Mouse (Mus musculus): ENCODE data around the gene Caln1. TPM values are rescaled to one million over a fixed set of nuclear protein-coding genes. Genes with fewer than 3 reads are reported as not detected.

Gene Caln1
- polyA plus RNA-seq, 2 experiments: not detected

GRCm38 (mm10) chr5:130772491-130772890, 403.2 kb downstream of the Caln1 start:
- TF ChIP-seq CTCF (IDR thresholded peaks at IDR 0.05; ENCODE audit: low read depth) (no peak), EP300 (IDR thresholded peaks at IDR 0.05; ENCODE audit: low read depth) (no peak)
- no peaks in the 10 kb centered on the region for H3K36me3 ChIP-seq (replicated peaks; ENCODE audit: control insufficient read depth, insufficient read depth, low read depth)
- H3K27me3 ChIP-seq (ENCODE audit: control insufficient read depth, insufficient read depth, low read length): no peaks in the 10 kb centered on the region
- DNase-seq (ENCODE audit: low read depth in 3 of 3, low spot score in 3 of 3) (no peak), ATAC-seq (ENCODE audit: insufficient read depth) (no peak)
- H3K4me3 ChIP-seq (ENCODE audit: insufficient read depth in 1 of 2, low read depth in 2 of 2, low read length in 2 of 2): no peak overlapping the region
- H3K9me3 ChIP-seq (ENCODE audit: control insufficient read depth, low read length): no peaks in the 10 kb centered on the region
- H3K4me2 ChIP-seq (ENCODE audit: low read depth): no peak overlapping the region
- H3K9ac ChIP-seq (replicated peaks): no peak overlapping the region
- no peak overlapping the region for H3K27ac ChIP-seq
- no peaks in the 10 kb centered on the region for H3K4me1 ChIP-seq (replicated peaks; ENCODE audit: control insufficient read depth in 2 of 2, insufficient read depth in 2 of 2, low read length in 1 of 2)
- WGBS (ENCODE audit: insufficient replicate concordance): 78% methylated on average over 6 of the region's 6 CpGs

- no peak for DNase-seq (ENCODE audit: low read depth in 3 of 3, low spot score in 3 of 3)
- Histone ChIP-seq H3K27ac (no peak overlapping the region), H3K4me3 (ENCODE audit: insufficient read depth in 1 of 2, low read depth in 2 of 2, low read length in 2 of 2) (no peak overlapping the region), H3K9ac (replicated peaks) (no peak overlapping the region), H3K36me3 (replicated peaks; ENCODE audit: control insufficient read depth, insufficient read depth, low read depth) (no peaks in the 10 kb centered on the region), H3K4me1 (replicated peaks; ENCODE audit: control insufficient read depth in 2 of 2, insufficient read depth in 2 of 2, low read length in 1 of 2) (no peaks in the 10 kb centered on the region), H3K27me3 (ENCODE audit: control insufficient read depth, insufficient read depth, low read length) (no peaks in the 10 kb centered on the region), H3K4me2 (ENCODE audit: low read depth) (no peak overlapping the region), H3K9me3 (ENCODE audit: control insufficient read depth, low read length) (no peaks in the 10 kb centered on the region)
- TF ChIP-seq CTCF (IDR thresholded peaks at IDR 0.05; ENCODE audit: low read depth) (no peak), EP300 (IDR thresholded peaks at IDR 0.05; ENCODE audit: low read depth) (no peak)
- WGBS (ENCODE audit: insufficient replicate concordance): 55% methylated on average over 3 of the region's 3 CpGs
- ATAC-seq (ENCODE audit: insufficient read depth): no peak
Observed at GRCm38 (mm10) chr5:130774946-130775345, 405.7 kb downstream of the Caln1 start.

GRCm38 (mm10) chr5:130792755-130793452, 423.6 kb downstream of the Caln1 start:
- no peak for TF ChIP-seq EP300 (IDR thresholded peaks at IDR 0.05; ENCODE audit: low read depth)
- TF ChIP-seq CTCF (IDR thresholded peaks at IDR 0.05; ENCODE audit: low read depth): no peak
- H3K4me1 ChIP-seq (replicated peaks; ENCODE audit: control insufficient read depth in 2 of 2, insufficient read depth in 2 of 2, low read length in 1 of 2): no peaks in the 10 kb centered on the region
- WGBS (ENCODE audit: insufficient replicate concordance): 59% methylated on average over 3 of the region's 3 CpGs

GRCm38 (mm10) chr5:130797713-130798112, 428.5 kb downstream of the Caln1 start:
- H3K4me1 ChIP-seq (replicated peaks; ENCODE audit: control insufficient read depth in 2 of 2, insufficient read depth in 2 of 2, low read length in 1 of 2): no peaks in the 10 kb centered on the region
- H3K27ac ChIP-seq: no peak overlapping the region
- H3K36me3 ChIP-seq (replicated peaks; ENCODE audit: control insufficient read depth, insufficient read depth, low read depth): no peaks in the 10 kb centered on the region
- H3K9me3 ChIP-seq (ENCODE audit: control insufficient read depth, low read length): no peaks in the 10 kb centered on the region
- H3K4me3 ChIP-seq (ENCODE audit: insufficient read depth in 1 of 2, low read depth in 2 of 2, low read length in 2 of 2): no peak overlapping the region
- H3K4me2 ChIP-seq (ENCODE audit: low read depth): no peak overlapping the region
- no peaks in the 10 kb centered on the region for H3K27me3 ChIP-seq (ENCODE audit: control insufficient read depth, insufficient read depth, low read length)
- TF ChIP-seq EP300 (IDR thresholded peaks at IDR 0.05; ENCODE audit: low read depth): no peak
- no peak for TF ChIP-seq CTCF (IDR thresholded peaks at IDR 0.05; ENCODE audit: low read depth)
- H3K9ac ChIP-seq (replicated peaks): no peak overlapping the region
- DNase-seq (ENCODE audit: low read depth in 3 of 3, low spot score in 3 of 3) (no peak), ATAC-seq (ENCODE audit: insufficient read depth) (no peak)
- 58% methylated on average over 5 of the region's 5 CpGs for WGBS (ENCODE audit: insufficient replicate concordance)

More at GRCm38 (mm10) chr5:130792755-130793452, 423.6 kb downstream of the Caln1 start:
- ATAC-seq (ENCODE audit: insufficient read depth): no peak
- Histone ChIP-seq H3K9ac (replicated peaks) (no peak overlapping the region), H3K4me3 (ENCODE audit: insufficient read depth in 1 of 2, low read depth in 2 of 2, low read length in 2 of 2) (no peak overlapping the region), H3K27me3 (ENCODE audit: control insufficient read depth, insufficient read depth, low read length) (no peaks in the 10 kb centered on the region), H3K36me3 (replicated peaks; ENCODE audit: control insufficient read depth, insufficient read depth, low read depth) (no peaks in the 10 kb centered on the region), H3K4me2 (ENCODE audit: low read depth) (no peak overlapping the region), H3K9me3 (ENCODE audit: control insufficient read depth, low read length) (no peaks in the 10 kb centered on the region), H3K27ac (no peak overlapping the region)
- no peak for DNase-seq (ENCODE audit: low read depth in 3 of 3, low spot score in 3 of 3)

GRCm38 (mm10) chr5:130810314-130810713, 441.1 kb downstream of the Caln1 start:
- Histone ChIP-seq H3K9me3 (ENCODE audit: control insufficient read depth, low read length) (no peaks in the 10 kb centered on the region), H3K4me3 (ENCODE audit: insufficient read depth in 1 of 2, low read depth in 2 of 2, low read length in 2 of 2) (no peak overlapping the region), H3K9ac (replicated peaks) (no peak overlapping the region), H3K36me3 (replicated peaks; ENCODE audit: control insufficient read depth, insufficient read depth, low read depth) (no peaks in the 10 kb centered on the region), H3K4me1 (replicated peaks; ENCODE audit: control insufficient read depth in 2 of 2, insufficient read depth in 2 of 2, low read length in 1 of 2) (no peaks in the 10 kb centered on the region), H3K27ac (no peak overlapping the region), H3K27me3 (ENCODE audit: control insufficient read depth, insufficient read depth, low read length) (no peaks in the 10 kb centered on the region), H3K4me2 (ENCODE audit: low read depth) (no peak overlapping the region)
- TF ChIP-seq EP300 (IDR thresholded peaks at IDR 0.05; ENCODE audit: low read depth) (no peak), CTCF (IDR thresholded peaks at IDR 0.05; ENCODE audit: low read depth) (no peak)
- ATAC-seq (ENCODE audit: insufficient read depth) (no peak), DNase-seq (ENCODE audit: low read depth in 3 of 3, low spot score in 3 of 3) (no peak)
- WGBS (ENCODE audit: insufficient replicate concordance): 26% methylated on average over 6 of the region's 6 CpGs

Measured in liver, embryonic 14.5 days (tissue).